Mouse (Mus musculus) monocyte, adult 2 months (primary cell): ENCODE results near the gene Psmd4.
"Not testable (repeated sequence)": the region's sequence is repeated elsewhere in the genome, so short reads cannot be mapped to it uniquely, and the experiment has no call there.

ENCODE experiments used
- DNase-seq, 2 experiments: peaks; one replicate each; pipeline ENCODE4 v3.0.0; 2022; ENCODE audit warnings: low spot score in 2 of 2, low read depth in 1 of 2

The Psmd4 gene

DNA sequence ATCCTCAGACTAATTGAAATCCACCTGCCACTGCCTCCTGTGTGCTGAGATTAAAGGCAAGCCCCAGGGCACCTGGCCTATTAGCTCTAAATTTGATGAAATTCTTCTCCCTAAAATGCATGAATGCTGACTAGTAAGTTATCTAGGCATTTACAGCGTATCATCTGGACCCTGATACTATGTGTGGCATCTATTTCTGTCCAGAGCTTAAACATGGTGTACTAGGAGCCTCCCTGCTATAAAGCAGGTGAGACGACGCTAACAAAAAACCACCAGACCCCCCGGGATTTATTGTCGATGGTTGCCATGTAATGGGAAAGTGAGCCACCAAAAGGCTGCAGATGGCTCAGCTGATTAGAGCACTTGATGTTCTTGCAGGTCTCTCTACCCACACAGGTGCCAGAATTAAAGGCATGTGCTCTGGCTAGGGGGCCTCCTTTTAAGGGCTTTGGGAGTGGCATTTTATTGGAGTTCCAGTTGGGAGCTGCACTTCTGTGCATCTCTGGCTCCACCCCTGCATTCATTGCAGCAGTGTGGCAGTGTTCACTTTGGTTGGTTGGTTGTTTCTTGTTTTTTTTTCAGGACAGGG lies 15.3 kb downstream of the Psmd4 start:
- DNase-seq, result no peak

GRCm38 (mm10) chr3:95025202-95025601 lies 17.2 kb downstream of the Psmd4 start:
- no peak for DNase-seq

DNA sequence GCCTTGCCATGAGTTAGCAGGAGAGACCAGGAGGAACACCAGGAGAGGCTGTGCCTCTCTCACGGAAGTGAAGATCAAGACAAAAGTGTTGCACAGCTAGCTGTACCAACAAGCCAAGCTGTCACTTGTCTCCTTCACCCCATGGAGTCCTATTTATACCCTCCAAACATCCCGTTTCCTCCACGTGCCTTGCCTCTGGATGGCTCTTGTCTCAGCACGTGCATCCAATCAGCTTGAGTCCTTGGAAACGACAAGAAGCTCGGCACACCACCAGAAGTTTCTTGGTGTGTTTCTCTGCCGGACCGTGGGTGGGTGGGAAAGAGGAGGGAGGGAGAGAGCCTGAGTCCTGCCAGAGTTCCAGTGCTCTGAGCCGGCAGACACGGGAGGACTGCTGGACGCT lies 17.9 kb downstream of the Psmd4 start:
- no peak for DNase-seq

DNA sequence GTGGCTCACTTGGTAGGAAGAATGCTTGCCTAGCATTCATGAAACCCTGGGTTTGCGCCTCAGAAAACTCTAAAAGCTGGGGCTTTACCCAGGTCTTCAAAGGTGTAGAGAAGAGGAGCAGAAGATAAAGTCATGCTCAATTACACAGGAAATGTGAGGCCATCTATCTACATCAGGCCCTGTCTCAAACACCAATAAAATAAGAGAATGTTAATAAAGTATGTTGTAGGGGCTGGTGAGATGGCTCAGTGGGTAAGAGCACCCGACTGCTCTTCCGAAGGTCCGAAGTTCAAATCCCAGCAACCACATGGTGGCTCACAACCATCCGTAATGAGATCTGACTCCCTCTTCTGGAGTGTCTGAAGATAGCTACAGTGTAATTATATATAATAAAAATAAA lies 21.5 kb downstream of the Psmd4 start:
- DNase-seq, result not testable (repeated sequence)

- DNase-seq, result no peak
Observed at GRCm38 (mm10) chr3:95018741-95019140, 23.7 kb downstream of the Psmd4 start.

GRCm38 (mm10) chr3:95016532-95017056 lies 25.8 kb downstream of the Psmd4 start:
- no peak for DNase-seq

DNA sequence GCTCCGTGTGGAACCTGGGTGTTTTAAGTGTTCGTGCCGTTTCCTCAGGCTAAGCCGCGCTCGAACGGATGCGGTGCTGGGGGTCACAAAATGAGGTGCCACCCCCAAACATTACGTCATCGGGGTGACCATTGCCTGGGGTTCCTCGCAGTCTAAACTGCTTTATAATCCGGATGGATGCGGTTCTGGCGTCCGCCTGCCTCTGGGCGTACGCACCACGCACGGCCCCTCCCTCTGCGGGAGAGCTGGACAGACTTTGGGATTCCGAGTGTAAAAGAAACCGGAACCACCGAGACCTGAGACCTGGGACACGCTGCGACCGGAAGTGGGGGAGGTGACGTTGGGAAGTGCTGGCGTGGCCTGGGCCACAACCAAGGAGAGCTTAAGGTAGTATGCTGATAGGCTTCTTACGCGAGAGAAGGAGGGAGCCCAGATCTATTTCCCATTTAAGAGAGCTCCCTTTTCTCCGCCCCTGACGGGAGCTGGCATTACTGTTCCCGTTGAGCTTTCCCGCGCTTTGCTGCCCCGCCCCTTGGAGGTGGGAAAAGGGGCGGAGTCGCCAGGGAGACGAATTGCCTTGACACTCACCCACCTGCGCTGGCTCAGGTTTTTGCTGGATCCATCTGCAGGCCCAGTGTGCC lies 26.4 kb downstream of the Psmd4 start:
- peak; percentile 88 for DNase-seq

DNA sequence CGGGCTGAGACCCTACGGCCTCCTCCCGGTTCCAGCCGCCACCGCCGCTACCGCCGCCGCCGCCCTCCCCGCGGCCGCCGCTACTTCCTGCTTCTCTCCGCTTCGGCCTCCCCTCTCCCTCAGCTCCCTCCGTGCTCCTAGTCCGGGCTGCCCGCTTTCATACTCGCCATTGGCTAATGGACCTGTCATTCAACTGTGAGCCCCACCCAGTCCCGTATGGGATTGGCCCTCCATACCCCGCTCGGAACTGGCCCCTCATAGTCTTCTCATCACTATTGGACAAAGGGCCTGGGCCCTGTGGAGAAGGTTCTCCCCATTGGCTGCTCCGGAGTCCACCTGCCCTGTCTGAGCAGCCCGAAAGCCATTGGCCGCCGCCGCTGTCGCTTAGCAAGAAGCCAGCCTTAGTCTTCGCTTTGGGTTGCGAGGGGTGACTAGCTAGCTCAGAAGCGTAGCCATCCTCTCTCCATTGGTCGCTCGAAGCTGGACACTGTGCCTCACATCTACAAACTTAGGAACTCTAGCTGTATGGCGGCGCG lies 27.0 kb downstream of the Psmd4 start, which contains the start of gene Zfp687:
TSS of gene Zfp687 (minus strand) at position 112 of the 536 bp plus-strand sequence.
- DNase-seq, result peak; percentile 99

DNA sequence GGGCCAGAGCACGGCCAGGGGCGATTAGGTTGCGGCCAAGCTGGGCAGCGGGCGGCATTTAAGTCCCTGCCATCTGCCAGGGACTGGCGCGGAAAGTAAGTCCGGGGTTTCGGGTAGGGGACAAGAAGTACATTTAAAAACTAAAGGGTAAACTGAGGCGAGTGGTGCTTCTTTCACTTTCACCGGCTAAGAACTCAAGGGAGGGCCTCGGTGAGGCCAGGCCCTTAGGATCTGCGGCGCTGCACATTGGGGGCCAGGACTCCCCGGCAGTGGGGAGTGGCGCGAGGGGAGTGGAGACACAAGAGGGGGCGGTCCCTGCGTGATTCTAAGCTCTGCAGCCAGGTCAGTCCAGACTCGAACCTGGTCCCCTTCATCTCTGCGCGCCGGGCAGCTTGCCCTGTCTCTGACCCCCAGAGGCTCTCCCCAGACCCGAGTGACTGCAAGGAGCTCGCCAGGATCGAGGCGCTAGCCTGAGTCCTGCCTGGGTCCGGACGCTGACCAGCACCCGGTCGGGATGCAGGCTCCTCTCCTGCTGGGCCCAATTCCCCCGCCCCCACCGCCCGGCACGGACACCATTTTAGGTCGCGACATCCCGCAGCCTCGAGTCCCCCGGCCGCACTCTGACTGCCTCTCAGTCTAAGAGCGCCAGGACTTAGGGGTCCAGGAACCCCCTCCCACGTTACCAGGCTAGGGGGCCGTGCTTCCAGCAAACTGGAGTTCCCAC lies 27.8 kb downstream of the Psmd4 start:
- DNase-seq, result peak in 1 of 2 experiments; percentile 33

GRCm38 (mm10) chr3:95013699-95014427 lies 28.6 kb downstream of the Psmd4 start:
- no peak for DNase-seq

- no peak for DNase-seq
Observed at GRCm38 (mm10) chr3:95012982-95013381, 29.4 kb downstream of the Psmd4 start.

GRCm38 (mm10) chr3:95010396-95010795 lies 32.0 kb downstream of the Psmd4 start:
- no peak for DNase-seq

DNA sequence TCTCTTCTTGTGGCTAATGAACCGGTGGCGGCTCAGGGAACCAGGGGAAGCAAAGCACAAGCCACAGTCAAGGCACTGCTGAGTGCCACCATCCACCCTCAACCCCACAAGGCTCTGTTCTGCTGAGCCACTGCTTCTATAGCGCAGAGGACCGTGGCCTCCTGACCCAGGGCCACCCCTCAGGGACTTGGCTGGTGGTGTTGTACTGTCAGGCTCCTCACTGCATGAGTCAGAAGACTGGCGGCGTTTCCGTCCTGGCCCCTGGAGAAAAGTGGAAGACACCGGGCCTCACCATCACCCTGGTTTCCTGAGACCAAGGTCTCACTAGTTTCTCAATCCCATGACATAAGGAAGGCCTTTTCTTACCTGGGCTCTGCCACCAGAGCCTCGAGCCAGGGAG lies 34.7 kb downstream of the Psmd4 start:
- DNase-seq, result no peak

DNA sequence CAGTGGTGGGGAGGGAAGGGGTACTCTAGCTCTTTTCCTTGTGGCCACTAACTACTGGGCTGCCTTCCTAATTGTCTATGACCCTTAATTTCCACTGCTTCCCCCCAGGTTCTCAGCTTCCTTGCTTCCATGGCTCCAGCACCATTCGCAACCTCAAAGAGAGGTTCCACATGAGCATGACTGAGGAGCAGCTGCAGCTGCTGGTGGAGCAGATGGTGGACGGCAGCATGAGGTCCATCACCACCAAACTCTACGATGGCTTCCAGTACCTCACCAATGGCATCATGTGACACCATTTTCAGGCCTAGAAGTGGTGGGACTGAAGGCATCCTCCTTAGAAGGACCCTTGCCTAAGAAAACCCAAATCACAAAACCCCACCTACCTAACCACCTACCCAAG lies 36.8 kb downstream of the Psmd4 start:
- no peak for DNase-seq

- no peak for DNase-seq
Observed at GRCm38 (mm10) chr3:95003273-95003672, 39.1 kb downstream of the Psmd4 start.

DNA sequence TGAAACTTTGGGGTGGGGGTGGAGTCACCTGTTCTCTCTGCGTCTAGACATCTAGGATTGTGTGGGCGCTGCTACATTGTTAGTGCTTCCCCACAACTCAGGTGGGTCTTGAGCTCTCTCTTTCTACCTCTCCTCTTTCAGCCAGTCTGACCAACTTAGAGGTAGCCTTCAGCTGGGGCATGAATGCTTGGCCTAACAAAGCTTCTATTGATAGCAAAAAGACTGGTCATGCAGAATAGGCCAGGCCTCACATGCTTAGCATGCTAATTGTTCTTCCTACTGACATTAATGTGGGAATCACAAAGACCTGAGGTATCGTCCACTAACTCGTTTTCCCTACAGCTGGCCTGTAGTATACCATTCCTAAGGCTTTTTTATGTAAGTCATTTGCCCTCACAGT lies 39.8 kb downstream of the Psmd4 start:
- no peak for DNase-seq

DNA sequence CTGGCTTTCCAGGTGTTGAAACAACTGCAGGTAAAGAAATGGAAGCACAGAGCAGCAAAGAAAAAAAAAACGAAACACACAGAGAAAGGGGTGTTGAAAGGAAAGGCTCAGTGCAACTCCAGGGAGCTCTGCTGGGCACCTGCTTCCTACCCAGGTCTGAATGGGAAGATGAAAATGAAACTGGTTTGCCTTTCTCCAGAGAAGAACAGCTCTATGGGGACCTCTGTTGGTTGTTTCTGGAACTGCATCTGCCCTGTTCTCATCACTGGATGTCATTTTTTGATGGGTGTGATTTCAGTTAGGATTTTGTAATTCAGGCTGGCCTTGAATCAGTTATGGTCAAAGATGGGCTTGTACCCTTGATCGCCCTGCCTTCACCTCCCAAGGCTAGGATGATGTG lies 45.5 kb downstream of the Psmd4 start:
- DNase-seq, result peak; percentile 67 to 77

DNA sequence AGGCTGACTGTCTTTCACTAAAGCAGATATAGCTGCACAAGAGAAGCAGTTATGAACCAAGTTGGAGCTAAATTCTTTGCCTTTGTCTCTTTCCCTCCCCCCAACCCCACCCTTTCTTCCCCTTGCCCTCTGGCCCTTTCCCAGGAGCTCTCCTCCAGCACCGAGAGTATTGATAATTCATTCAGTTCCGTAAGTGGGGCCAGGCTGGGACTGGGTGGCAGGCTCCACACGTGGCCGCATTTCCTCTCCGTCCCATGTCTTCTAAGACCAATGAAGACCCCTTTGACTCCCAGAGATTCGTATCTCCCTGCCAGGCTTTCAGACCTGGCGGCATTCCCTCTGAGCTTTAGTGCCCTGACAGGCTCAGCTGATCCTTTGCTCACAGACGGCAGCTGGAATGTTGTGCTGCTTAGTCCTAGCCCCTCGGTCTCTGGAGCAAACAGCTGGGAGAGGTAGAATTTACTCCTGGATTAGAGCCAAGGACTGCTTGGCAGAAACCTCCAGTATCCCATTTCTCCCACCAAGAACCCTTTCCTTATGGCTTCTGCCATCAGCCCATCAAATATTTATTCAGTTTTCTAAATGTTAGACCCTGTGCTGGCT lies 53.2 kb downstream of the Psmd4 start:
- DNase-seq, result no peak

- no peak for DNase-seq
Observed at GRCm38 (mm10) chr3:94987578-94987977, 54.8 kb downstream of the Psmd4 start.

DNA sequence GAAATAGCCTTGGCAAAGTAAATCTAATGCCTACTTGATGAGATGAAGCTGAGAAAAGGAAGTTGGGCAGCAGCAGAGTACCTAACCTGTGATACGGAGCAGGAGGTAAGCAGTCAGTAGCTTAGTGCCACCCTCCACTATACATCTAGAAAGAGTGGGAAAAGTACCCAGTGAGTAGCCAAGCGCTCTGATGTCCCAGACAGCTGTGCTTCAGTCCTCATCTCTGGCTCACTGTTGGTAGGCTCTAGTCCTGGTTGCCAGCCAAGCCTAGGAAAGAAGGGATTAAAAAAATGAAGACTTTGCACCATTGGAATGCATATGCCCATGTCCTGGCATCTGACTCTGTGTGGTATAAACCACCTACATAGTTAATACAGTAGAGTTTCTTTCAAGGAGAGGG lies 56.9 kb downstream of the Psmd4 start:
- no peak for DNase-seq

- DNase-seq, result no peak
Observed at GRCm38 (mm10) chr3:94984312-94984711, 58.1 kb downstream of the Psmd4 start.
